Mouse (Mus musculus) brain, embryonic 14.5 days (tissue): ENCODE results near the gene Ptpn14. TPM values are rescaled to one million over a fixed set of nuclear protein-coding genes. Genes with fewer than 3 reads are reported as not detected.

ENCODE experiments used
- DNase-seq: peaks from one replicate; pipeline ENCODE4 v3.0.0-alpha.2; 2011; ENCODE audit warnings: low read depth
- CTCF ChIP-seq: fragments of 200-500 bp; IDR thresholded peaks from 2 replicates; pipeline ENCODE4 v1.5.1; 2012; ENCODE audit warnings: inconsistent platforms, mild to moderate bottlenecking, moderate library complexity, borderline replicate concordance; ENCODE audit not compliant: insufficient read depth, insufficient read length; ENCODE audit errors: extremely low read depth
- POLR2A ChIP-seq: fragments of 200-500 bp; IDR thresholded peaks from 2 replicates; pipeline ENCODE4 v1.6.1; 2012; ENCODE audit warnings: mild to moderate bottlenecking, inconsistent platforms, borderline replicate concordance; ENCODE audit not compliant: poor library complexity, insufficient read depth, insufficient read length, severe bottlenecking; ENCODE audit errors: extremely low read depth
- polyA plus RNA-seq: library from polyadenylated mRNA; depleted of rRNA; stranded (reverse); fragments of >200 nt; gene quantifications from 2 replicates; pipeline ENCODE4 v1.2.3, GENCODE M21; 2012

The Ptpn14 gene
- polyA plus RNA-seq, 1 experiment = 4.9 TPM

DNA sequence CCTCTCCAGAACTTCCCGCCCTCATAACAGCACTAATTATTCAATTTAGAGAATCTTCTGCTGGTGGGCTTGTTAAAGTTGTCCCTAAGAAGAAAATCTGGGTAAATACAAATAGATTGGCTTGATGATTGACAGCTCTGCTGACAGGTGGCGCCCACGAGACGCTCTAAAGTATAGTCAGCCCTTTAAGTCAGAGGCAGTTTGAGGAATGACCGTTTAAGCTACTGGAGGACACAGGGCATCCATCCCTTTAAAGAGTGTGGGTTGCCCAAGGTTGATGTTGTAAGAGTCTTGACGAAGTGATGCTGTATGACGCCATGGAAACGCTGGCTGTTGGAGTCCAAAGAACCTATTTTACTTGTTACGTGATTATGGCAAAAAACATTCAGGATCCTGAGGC lies 136.2 kb downstream of the Ptpn14 start:
- TF ChIP-seq POLR2A (no peak), CTCF (no peak)
- DNase-seq = peak; percentile 32

DNA sequence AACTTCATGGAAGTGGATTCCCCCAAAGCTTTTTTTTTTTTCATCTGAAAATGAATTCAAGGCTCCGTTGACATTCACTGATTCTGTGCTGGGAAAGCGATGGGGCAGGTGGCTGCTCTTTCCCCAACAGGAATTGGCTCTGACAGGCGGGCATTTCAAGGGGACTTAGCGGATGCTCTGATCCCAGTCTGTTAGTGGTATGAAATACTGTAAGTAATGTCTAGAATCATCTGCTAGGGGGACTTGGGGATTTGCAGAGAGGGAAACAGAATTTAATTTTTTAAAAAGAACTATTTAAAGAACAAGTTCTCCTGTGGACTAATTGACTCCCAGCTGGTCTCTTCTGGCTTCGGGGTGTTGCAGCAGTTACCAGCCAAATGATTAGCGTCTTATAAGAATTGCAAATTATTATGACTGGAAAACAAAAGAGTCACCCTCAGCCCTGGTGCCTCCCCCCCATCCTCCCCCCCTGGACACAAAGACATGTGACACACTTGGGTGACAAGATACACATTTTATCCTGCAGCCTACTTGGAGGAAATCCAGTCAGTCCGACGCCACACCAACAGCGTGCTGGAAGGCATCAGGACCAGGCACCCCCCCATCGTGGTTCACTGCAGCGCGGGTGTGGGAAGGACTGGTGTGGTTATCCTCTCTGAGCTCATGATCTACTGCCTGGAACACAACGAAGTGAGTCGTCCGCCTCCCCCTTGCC lies 136.9 kb downstream of the Ptpn14 start:
- peak; percentile 82 for DNase-seq
- TF ChIP-seq CTCF (no peak), POLR2A (no peak)

GRCm38 (mm10) chr1:189866621-189867020 lies 138.6 kb downstream of the Ptpn14 start:
- no peak for DNase-seq
- TF ChIP-seq CTCF = no peak
- no peak for TF ChIP-seq POLR2A

DNA sequence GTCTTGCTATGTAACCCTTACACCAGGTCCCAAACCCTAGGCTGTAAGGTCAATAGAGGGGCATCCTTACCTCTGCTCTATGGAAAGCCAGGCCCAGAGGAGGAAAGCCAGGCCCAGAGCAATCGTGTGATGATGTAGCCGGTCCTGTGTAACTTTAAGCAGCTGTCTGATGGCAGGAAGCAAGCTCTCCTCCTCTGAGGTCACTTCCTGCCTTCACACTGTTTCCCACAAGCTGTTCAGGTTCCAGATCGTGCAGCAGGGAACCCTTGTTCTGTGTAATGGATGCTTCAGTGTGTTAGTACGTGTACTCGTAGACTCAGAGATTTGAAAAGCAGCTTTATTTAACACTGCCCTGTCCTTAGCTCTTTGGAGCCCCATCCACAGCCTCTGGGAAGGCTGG lies 139.0 kb downstream of the Ptpn14 start:
- TF ChIP-seq POLR2A (no peak), CTCF (no peak)
- no peak for DNase-seq

GRCm38 (mm10) chr1:189867497-189867896 lies 139.4 kb downstream of the Ptpn14 start:
- DNase-seq = no peak
- TF ChIP-seq POLR2A (no peak), CTCF (no peak)

GRCm38 (mm10) chr1:189868036-189868435 lies 140.0 kb downstream of the Ptpn14 start:
- TF ChIP-seq POLR2A (no peak), CTCF (no peak)
- no peak for DNase-seq

DNA sequence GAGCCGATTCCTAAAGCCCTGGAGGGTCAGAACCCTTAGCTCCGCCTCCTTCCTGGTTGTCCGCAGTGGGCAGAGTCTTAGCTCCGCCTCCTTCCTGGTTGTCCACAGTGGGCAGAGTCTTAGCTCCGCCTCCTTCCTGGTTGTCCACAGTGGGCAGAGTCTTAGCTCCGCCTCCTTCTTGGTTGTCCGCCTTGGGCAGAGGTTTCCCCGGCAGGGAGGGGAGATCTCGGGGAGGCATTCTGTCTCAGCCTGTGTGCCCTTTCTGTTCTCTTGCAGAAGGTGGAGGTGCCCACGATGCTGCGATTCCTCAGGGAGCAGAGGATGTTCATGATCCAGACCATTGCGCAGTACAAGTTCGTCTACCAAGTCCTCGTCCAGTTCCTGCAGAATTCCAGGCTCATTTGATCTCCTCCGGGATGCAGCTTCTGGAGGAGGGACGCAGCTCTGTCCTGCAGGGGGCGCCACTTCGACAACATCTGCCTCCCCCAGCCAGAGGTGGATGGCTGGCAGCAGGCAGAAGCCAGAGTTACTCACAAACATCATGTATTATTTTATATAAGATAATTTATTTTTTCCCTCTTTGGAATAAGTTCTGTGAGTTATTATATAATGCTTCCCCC lies 141.7 kb downstream of the Ptpn14 start:
- TF ChIP-seq POLR2A (no peak), CTCF (peak; percentile 20; the same call in 1 of the 2 replicates)
- no peak for DNase-seq

DNA sequence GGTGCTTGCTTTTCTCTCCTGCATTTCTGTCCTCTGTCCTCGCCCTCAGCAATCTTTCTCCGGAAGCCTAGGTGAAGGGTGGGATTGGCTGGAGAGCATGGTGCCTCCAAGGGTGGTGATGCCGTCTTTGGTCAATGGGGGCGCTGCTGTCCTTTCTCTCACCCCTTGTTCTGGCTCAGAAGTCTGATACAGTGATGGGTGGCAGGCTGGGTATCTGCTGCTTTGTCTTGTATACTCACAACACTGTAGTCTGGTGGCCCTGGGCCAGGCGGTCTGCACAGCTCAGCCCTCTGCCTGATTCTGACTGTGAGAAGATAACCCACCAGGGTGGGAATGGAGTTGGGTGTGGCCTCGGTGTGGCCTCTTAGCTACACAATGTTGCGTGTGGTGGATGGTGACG lies 142.5 kb downstream of the Ptpn14 start:
- TF ChIP-seq CTCF = peak; percentile 32; the same call in 1 of the 2 replicates
- TF ChIP-seq POLR2A = no peak
- DNase-seq = no peak

DNA sequence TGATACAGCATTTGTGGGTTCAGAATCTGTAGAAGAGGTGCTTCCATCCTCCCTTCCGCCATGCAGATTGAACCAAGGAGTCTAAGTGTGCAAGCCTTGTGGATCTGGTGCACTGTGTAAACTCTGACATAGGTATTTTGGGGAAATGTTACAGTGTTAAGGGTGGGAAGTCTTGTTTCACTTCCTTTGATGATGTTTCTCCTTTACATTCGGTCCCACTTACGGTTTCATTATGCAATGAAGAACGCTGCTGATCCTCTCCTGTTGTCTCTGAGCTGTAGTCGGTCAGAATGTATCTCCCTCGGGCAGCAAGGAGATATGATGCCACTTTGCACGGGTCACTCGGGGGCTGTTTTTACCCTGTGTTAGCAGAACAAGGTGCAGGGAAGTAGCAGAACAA lies 143.6 kb downstream of the Ptpn14 start:
- no peak for DNase-seq
- TF ChIP-seq POLR2A (no peak), CTCF (no peak)

GRCm38 (mm10) chr1:189872050-189872449 lies 144.0 kb downstream of the Ptpn14 start:
- DNase-seq = peak; percentile 51
- TF ChIP-seq POLR2A (no peak), CTCF (no peak)

DNA sequence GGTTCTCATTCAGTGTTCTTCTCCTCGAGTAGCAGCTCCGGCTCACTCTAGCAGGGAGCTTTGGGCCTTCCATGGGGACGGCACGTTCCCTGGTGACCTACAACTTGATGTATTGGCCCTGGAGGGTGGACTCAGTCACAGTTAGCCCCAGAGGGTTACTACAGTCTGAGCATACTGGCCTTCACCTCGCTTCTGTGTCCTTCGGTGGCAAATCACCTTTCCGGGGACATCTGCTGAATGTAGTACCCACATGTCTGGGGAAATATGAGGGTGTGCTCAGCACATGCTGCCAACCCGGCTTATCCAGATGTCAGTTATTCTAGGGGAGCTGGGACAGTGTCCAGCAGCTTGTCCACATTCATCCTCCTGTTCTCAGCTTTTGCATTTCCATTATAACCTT lies 145.5 kb downstream of the Ptpn14 start:
- TF ChIP-seq POLR2A (no peak), CTCF (no peak)
- no peak for DNase-seq

DNA sequence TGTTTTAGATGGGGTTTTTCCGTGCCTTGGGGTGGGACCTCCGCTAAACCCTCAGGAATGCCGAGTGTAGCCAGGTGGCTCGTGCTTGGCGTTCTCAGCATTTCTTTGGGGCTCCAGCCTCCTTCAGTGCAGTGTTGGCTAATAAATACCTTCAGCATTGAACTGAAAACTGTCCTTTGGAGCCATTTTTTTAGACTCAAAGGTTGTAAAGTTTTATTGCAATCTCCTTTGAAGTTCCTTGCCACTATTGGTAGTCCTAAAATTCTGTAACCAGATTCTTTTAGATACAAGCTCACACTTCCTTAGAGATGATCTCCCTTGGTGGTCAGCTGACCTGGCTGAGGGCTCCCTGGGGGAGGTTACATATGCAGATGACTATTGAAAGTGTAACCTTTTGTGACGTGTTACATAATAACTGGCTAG lies 147.4 kb downstream of the Ptpn14 start:
- no peak for DNase-seq
- no peak for TF ChIP-seq CTCF
- TF ChIP-seq POLR2A = no peak
